Mouse (Mus musculus) lung, adult 18-20 months (tissue): ENCODE measurements around the gene Hhat.

Source experiments
- DNase-seq, 2 experiments: peaks; one replicate each; pipeline ENCODE4 v3.0.0; 2022; ENCODE audit warnings: mixed read lengths in 2 of 2

Gene Hhat

DNA sequence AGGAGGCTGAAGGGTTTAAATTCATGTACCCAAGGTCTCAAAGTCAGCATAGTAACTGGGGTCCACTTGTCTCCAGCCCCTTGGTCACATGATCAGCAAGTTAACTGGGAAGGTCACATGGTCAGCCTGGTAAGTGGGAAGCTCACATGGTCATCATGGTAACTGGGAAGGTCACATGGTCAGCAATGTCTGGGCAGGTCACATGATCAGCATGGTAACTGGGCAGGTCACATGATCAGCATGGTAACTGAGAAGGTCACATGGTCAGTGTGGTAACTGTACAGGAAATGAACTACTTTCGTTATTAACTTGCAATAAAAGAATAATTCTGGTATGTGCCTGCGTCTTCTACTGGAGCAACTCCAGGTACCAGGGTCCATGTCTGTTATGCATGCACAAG is 29.1 kb downstream of the Hhat start:
- no peak for DNase-seq

DNA sequence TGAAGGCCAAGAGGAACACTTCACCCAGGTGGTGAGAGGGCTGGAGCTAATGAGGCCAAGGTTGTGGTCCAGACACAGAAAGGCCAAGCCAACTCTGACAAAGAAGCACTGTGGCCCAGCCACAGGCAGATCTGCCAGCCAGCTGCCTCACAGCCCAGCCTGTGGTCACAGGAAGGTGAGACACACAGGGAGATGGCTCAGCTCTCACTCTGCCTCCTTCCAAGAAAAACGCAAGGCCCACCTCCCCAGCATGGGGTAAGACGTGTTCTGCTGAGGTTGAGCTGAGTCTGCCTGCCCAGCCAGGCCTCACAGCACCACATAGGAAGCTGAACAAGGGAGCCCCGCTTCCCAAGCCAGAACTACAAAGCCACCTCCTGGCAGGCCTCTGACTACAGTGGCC is 34.5 kb downstream of the Hhat start:
- no peak for DNase-seq

DNA sequence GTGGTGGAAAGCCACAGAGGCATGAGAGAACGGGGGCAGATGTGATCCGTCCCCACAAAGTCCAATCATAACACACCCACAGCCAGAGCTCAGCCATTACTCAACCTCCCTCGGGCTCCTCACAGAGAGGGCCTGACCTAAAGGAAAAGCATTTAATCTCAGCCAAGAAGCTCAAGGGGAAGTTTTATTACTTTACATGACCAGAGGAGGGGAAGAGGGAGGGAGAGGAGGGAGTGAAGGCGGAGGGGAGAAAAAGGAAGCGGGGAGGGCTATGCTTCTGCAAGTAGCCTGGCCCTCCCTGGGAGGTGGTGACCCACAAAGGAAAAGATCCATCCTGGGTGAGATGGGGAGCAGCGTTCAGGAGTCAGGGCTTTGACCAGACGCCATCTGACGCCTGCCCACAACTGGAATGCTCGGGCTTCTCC is 35.0 kb downstream of the Hhat start:
- peak in 1 of 2 experiments; percentile 6 for DNase-seq

DNA sequence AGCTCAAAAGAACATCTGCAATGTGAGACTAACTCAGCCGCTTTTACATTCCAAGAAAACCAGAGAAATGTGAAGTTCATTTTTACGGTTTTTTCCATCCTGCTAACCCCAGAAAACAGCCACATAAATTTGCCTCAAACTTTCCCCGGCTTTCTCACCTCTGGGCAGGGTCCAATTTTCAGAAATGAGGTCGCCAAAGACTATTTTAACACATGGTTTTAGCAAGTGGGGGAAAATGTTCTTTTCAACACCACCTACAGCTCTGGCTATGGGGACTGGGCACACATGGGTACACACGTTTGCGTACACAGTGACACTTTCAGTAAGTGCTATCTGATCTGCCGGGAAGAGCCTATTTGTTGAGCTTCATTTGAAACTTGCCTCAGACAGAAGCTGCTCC is 40.5 kb downstream of the Hhat start:
- no peak for DNase-seq

DNA sequence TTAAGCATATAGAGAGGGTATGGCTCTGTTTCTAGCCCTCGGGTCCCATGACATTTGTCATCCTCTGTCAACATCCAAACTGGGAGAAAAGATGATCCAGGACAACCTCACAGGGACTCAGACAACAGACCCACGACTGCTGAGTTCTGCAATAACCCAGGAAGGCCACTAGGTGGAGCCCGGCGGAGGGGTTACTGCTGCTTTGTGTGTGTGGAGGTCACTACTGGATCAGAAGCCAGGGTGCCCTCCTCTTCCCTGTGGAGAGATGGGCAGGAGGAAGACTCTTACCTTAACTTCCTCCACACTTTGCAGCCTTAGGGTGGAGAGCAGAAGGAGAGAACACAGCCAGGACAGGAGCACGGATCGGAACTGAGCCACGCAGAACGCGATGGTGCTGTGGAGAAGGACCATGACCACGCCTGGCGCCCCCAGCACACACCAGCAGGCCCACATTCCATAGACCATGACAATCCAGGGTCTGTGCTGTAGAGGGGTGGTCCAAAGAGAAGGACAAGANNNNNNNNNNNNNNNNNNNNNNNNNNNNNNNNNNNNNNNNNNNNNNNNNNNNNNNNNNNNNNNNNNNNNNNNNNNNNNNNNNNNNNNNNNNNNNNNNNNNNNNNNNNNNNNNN is 43.9 kb downstream of the Hhat start:
- peak; percentile 30 to 40 for DNase-seq

DNA sequence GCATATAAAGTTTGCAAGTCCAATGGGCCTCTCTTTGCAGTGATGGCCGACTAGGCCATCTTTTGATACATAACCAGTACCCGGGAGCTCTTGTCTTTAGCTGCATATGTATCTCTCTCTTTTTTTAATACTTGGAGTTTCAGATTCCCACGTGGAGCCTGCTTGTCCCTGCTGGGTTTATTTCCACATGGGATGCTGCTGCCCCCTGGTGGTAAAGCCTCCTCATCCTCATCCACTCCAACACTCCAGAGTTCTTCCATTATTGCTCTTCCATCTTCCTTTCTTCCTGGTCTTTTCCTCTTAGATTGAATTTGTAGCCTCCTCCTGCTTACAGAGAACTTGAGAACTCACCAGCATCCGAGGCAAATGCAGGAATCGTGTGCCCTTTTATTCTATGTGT is 48.9 kb downstream of the Hhat start:
- peak; percentile 22 to 35 for DNase-seq

DNA sequence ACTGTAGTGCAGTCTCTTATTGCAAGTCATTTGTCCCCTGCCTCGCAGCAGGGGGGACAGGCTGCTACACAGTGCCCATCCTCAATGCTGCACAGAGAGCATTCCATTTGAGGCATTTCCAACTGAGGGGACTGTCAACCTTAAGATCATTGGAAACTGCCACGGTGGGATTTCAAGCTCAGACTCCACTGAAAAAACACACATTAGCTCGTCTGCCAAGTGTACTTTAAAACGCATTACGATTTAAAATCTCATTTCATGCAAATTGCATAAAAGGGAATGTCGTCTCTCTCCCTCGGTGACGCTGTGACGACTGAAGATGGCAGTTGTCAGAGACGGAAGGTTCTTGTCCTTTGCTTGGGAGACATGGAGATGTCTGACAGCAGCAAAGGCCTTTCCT is 50.9 kb downstream of the Hhat start:
- no peak for DNase-seq

DNA sequence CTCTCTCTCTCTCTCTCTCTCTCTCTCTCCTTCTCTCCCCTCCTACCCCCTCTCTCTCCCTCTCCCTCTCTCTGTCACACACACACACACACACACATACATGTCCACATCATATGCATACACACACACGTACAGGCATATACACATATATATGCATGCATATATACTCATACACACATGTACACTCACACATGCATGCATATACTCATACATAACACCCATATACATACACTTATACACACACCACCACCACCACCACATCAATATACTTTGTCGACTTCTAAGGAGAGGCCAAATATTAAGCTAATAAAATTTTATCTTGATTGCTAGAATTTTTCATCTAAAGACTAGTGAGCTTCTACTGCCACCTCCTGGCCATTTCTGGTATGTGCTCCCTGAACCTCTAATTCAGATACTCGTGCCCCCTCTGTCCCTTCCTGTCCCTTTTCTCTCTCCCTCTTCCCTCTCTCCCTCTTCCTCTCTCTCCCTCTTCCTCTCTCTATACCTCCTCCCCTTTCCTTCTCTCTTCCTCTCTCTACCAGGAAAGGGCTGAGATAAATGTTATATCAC is 59.2 kb downstream of the Hhat start:
- DNase-seq = peak in 1 of 2 experiments; percentile 35

DNA sequence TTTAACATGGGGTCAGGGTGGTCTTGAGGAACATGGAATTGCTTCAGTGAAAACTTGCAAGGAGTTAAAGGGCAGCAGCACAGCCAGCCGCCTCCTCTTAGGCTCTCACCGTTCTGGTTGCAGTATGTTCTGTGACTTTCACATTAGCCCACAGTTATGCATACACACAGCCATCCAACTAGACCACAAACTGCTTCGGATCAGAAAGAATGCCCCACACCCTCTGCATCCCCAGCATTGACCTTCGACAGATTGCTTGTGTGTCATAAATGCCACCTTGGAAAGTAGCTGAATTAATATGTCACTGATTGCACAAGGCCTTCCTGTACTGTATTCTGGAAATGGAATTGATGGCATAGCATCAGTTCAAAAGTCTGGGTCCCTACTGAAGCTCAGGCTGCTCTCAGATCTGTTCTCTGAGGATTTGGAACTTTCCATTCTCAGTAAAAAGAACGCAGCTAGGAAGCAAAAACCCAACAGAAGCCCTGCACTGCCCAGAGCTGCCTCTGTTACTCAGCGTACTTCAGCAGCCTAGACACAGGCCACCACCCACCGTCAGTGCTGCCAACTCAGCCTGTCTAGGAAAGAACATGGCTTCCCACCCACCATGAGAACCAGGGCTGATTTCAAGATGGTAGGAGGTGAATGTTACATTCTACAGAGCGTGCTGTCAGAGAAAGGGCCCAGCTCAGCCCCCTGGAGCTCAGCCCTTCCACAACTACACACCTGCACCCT is 70.5 kb downstream of the Hhat start:
- no peak for DNase-seq

DNA sequence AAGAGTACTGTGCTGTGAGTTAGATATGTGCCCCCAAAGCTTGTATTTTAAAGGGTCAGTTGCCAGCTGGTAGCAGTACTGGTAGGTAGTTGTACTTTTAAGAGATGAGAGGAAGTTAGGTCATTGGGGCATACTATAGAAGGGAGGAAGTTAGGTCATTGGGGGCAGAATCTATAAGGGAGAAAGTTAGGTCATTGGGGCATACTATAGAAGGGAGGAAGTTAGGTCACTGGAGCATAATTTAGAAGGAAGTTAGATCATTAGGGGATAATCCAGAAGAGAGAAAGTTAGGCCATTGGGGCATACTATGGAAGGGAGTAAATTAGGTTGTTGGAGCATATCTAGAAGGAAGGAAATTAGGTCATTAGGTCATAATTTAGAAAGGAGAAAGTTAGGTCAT is 71.9 kb downstream of the Hhat start:
- DNase-seq = no peak

DNA sequence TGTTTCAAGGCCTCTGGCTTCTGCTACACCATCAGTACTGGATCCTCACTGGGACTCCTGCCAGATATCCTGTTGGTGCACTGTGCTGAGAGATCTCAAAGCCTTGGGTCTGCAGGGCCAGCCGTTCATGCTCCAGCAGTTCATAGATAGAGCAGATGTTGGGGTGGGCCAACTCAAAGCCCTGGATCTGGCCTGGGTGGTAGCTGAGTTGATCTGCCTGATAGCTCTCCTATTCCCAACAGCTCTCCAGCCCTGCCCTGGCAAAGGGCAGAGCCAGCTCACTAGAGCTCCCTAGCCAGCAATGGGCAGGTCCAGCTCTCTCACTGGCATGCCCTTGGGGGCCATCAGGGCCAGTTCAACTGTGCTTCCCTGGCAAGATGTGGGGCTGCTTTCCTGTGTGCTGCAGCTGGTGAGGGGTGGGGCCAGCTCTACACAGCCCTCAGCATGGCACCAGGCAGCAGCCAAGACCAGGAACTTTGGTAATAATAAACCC is 74.6 kb downstream of the Hhat start:
- DNase-seq = no peak

DNA sequence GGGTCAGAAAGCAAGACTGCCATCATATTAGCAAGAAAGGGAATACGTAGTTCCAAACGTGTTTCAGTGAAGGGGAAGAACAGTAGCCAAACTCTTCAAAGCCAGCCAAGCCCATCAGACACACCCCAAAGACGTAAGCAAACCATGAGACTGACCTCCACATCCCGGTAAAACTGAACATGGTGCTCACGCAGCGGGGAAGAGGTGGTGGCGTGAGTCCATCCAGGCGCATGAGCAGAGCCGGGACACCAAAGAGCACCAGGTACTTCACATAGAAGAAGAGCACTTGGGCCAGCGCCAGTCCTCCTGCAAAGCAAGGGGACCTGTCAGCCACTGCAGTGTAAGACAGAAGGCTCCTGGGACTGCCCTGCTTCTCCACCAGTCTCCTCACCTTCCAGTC is 77.4 kb downstream of the Hhat start:
- DNase-seq = no peak

DNA sequence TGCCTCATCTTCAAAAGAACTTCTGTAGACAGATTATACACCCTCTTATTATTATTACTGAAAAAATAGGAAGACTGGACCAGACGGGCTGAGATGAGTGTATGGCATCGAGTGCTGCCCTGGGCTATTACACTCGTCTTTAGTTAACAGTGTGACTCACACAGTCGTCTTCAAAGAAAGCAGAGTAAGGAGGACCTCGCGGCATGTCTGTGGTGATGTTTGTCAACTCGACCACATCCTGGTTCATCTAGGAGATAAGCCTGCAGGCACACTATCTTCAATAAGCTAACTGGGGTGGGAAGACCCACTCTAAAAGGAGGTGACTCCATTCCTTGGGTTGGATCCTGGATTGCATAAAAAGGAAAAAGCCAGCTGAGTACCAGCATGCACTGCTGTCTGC is 78.0 kb downstream of the Hhat start:
- no peak for DNase-seq

DNA sequence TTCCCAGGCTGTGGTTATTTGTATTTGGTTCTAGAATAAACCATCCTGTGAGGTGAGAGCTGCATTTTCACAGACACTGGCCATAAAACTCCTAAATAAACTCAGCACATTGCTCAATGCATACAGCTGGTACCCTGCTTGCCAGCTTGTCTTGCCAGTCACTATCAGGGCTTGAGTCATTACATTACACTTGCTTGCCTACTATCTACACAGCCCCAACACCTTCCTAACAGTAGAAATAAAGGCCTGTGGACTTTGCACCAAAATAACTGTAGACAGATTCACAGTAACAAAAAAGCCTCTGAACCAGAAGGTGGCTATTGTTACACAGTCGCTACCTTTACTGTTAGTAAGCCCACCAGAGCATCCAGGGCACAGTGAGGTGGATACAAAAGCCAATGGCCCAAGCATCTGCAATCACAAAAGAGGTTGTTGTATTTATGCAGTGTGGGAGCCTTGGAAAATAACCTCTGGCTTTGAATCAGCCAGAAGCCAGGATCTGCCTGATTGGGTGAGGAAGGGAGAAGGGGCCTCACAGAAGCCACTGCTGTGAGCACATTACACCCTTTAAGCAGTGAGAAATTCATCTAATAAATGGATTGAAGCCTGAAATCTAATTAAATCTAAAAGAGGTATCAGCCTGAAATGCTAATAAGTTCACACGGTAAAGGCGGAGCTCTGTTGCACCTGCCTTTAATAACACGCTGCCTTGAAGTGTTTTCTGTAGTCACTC is 88.6 kb downstream of the Hhat start:
- DNase-seq = no peak

DNA sequence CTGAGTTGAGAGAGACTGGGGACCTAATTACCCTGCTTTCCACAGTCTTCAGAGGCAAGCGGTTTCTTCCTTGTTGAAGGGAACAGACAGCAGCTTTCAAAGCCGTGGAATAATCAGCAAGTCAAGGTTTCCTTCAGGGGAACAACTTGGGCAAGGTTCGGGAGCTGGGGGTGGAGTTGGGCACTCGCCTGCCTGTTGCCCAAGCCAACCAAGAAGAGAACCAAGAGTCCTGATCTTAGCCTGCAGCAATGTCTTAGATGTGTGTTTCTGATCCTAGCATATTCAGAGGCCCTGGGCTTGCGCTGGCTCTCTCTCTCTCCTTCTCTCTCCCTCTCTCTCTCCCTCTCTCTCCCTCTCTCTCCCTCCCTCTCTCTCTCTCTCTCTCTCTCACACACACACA is 93.8 kb downstream of the Hhat start:
- DNase-seq = no peak

DNA sequence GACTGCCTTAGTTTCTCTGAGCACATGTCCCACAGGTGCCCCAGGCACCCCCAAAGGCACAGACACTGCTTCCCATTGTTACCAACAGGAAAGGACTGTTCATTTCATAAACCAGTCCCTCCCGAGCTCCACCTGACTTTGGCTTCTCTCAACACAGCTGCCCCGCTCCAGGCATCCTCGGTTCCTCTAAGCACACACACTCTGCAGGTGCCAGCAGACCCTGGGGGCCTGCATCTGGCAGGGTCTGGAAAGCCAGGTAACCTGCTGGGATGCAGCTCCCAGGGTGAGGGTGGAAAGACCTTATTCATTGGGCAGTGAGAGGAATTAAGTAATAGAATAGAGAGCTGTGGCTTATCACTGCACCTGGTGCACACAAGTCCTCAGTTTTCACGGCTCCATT is 107.4 kb downstream of the Hhat start:
- DNase-seq = no peak

DNA sequence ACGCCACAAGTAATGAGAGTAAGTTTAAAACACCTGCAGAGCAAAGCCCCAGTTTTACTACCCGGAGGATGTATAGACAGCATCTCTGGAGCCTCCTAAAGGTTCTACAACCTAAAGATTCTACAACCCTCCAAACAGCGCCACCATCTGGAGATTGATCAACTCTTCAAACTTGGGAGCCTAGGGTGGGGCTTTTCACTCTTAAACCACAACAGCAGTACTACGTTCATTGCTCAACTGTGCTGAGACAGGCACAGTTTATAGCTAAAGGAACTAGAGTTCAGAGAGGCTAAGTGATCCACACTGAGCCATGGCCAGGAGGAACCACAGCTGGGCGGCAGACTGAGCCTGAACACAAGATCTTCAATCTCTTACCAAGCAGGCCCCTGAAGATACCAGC is 107.9 kb downstream of the Hhat start:
- DNase-seq = no peak

DNA sequence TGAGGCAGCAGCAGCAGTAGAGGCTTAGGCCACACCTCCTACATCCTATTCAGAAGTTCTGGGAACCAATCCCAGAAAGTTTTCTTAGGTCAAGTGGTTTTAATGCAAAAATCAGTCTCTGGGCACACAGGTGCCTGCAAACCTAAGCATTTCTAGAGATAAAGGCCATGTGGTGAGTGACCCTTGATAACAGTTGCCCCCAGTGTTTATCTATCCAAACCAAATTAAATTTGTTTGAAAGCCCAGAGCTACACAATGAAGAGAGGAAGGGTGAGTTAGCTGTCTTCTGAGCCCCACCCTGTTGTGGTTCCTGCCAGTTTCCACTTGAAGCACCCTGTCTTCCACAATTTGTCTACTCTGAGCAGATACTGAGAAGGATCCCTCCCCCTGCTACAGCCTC is 109.4 kb downstream of the Hhat start:
- no peak for DNase-seq

DNA sequence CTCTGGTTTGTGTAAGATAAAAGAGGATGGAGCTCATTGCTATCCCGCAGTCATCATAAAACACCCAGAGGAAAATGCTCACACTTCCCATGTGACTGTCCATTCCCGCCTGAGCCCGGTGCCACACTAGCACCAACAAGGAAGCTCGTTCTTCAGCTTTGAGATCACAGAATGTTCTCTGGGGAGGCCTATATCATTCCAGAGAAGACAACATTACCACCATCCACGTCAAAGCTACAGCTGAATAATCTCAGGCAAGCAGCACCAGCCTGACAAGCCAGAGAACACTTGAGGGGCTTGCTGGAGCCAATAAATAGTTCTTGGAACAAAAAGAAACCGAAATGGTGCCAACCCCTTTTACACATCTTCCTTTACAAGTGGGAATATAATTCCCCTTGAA is 113.6 kb downstream of the Hhat start:
- DNase-seq = no peak

DNA sequence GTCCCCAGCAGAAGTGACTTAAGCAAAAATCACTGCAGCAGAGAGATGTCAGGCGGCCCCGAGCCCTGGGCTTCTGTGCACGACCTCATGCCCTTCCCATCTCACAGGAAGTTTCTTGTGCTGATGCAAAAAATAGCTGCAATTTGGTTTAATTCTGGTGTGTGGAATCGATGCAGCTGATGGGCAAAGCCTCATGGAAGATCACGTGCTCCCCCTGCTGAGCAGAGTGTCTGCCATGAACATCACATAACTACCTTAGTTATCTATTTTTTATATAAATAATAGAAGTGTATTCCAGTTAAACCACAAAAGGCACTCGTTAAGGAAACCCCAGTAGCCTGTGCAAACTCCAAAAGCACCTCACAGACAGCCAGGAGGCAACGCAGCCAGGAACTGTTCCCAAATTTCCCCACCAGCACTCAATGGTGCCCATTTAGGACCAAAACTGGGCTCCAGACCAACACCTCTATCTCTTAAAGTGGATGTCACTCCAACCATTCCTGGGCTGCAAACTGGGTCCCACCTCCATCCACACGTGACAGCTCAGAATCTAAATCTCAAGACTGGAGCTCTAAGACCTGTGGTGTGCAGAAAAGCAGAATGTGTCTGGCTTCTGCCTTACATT is 118.9 kb downstream of the Hhat start:
- no peak for DNase-seq

DNA sequence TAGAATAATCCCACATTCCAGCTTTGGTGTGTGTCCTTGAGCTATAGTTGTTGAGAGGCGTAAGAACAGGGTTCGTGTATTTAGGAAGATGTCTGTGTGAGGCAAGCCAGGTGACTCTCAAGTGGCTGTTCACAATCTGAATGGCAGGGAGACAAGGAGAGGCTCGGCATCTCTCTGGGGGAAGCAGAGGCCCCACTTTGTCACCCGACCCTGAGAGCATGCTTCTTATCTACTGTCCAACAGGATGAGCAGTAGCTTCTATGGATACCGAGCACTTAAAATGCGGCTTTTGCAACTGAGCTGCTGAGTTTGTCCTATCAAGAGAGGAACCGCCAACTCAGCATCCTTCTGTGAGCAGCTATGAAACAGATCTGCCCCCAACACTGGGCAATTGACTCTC is 120.4 kb downstream of the Hhat start:
- no peak for DNase-seq

DNA sequence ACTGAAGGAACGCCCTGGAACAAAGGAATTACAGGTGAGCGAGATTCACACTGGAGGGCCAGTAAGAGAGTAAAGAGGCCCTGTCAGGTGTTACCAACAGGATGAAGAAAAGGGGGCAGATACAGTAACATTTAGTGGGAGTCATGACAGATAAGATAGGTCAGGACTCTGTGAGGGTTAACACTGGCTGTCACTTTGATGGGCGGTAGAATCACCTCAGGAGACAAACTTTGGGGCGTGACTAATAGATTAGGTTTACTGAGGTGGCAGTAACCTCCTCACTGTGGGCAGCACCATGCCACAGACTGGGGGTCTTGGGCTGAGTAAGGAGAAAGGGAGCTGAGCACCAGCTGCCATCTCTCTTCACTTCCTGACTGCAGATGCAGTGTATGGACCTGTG is 121.0 kb downstream of the Hhat start:
- DNase-seq = no peak

DNA sequence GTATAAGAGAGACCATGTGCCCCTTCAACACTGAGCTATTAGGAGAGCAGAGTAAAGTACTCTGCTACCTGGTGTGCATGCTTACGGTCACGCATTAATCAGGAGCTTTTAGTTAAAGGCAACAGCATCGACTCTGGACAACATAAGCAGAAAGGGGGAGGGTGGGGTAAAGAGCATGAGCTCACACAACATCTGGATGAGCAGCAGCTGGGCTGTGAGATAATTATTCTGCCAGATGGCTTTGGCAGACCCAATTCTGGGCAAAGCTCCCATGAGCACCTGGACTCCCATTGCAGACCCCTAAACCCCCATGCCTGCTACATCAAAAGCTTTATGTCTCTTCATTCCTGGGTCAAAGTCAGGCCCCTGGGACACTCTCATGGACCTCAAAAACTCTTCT is 121.8 kb downstream of the Hhat start:
- no peak for DNase-seq
